Mouse (Mus musculus) embryo, embryonic 10.5 days (tissue): ENCODE results near the gene 6330409D20Rik.

Experiments used
- DNase-seq: peaks from one replicate; pipeline ENCODE4 v3.0.0-alpha.2; 2015; ENCODE audit warnings: low spot score

The 6330409D20Rik gene

DNA sequence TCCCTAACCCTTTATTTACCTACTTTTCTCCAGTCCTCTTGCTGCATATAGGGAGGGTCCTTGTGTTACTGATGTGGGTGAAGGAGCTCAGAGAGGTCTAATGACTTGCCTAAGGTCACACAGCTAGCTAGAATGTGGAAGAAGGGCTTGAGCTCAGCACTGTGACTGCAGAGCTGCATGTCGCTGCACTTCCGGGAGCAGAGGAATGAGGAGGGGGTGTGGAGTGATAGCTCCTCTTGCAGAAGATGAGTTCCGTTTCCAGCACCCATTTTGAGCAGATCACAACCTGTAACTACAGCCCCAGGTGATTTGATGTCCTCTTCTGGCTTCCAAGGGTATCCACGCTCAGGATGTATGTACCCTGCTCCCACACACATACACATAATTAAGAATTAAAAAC lies 16.7 kb downstream of the 6330409D20Rik start:
- DNase-seq, result no peak

DNA sequence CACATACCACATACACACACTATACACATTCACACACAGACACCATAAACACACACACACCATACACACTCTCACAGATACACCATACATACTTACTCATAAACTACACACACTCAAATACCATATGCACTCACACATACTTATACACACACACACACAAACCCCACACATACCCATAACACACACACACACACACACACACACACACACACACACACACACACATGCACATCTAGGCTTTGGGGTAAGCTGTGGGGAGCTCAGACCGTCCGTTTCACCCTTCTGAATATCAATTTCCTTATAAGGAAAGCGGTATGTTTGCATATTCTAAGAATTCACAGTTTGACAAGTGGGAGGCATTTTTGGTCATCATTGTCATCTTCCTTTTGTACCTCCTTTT lies 18.2 kb downstream of the 6330409D20Rik start:
- no peak for DNase-seq

GRCm38 (mm10) chr2:32722046-32722445 lies 18.8 kb downstream of the 6330409D20Rik start:
- DNase-seq, result no peak

DNA sequence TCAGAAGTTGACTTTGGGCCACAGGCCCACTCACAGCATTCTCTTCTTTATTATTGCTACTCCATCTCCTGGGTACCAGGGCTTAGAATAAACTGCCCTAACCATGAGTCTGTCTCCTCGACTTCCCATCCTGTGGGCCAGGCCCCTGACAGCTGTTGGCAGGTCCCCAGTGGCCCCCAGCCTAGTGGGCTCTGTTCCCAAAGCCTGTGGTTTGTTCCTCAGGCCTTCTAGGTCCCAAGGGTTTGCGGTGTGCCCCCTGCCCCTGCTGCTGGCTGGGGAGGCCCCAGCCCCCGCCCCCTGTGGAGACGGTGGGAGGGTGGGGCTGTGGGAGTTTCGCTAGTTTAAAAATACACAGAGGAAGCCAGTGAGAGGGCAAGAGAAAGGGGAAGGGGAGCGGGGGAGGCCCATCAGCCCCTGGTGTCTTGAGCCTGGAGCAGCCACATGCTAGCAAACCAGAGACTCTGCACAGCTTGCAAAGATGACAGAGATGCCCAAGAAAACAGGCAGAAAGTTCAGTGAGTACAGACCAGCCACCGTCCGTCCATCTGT lies 20.1 kb downstream of the 6330409D20Rik start, which contains the start of gene Sh2d3c:
TSS of gene Sh2d3c (plus strand) at position 375 of the 549 bp plus-strand sequence.
- DNase-seq, result no peak

DNA sequence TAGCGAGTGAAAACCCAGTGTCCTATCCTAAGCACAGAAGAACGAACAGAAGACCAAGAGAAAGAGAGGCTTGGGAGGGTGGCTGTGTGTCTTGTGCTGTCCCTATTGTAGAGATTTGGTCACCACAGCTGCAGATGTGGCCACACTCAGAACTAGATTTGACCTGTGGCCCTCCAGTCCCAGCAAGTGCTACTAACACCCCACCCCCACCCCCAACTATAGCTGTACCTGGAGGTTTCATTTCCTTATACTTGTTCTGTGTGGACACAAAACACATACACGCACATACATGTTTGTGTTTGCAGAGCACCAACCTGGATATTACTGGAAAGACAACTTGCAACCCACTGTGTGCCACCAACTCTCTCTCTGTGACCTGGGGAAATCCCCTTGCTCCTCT lies 20.8 kb downstream of the 6330409D20Rik start:
- DNase-seq, result no peak

DNA sequence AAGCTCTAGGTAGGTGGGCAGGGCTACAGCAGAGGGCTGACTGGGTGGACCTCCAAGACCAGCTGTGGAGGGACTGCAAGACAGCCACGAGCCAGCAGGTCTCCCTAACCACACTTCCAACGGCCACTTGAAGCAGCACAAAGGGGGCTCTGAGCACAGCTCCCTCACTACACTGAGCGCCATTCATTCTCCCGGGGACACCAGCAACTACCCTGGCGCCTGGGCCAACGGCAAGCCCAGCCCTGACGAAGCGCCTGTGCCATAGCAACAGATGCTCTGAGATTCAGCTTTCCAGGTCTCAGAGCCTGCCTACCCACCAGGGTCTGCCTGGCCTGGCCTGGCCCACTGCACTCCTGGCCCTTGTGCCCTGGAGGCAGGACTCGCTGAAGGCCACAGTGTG lies 22.1 kb downstream of the 6330409D20Rik start:
- no peak for DNase-seq

- DNase-seq, result no peak
These were observed 25.8 kb downstream of the 6330409D20Rik start for GRCm38 (mm10) chr2:32714987-32715425.

GRCm38 (mm10) chr2:32714117-32714986 lies 26.5 kb downstream of the 6330409D20Rik start:
- DNase-seq, result no peak

- DNase-seq, result peak; percentile 93
These were observed 27.6 kb downstream of the 6330409D20Rik start, which contains the start of gene Cdk9 for GRCm38 (mm10) chr2:32712934-32713817. Gene Cdk9 (minus strand): TSS chr2:32713076.

GRCm38 (mm10) chr2:32712586-32712933 lies 28.3 kb downstream of the 6330409D20Rik start:
- DNase-seq, result peak; percentile 94

GRCm38 (mm10) chr2:32712108-32712551 lies 28.7 kb downstream of the 6330409D20Rik start:
- DNase-seq, result peak; percentile 67

DNA sequence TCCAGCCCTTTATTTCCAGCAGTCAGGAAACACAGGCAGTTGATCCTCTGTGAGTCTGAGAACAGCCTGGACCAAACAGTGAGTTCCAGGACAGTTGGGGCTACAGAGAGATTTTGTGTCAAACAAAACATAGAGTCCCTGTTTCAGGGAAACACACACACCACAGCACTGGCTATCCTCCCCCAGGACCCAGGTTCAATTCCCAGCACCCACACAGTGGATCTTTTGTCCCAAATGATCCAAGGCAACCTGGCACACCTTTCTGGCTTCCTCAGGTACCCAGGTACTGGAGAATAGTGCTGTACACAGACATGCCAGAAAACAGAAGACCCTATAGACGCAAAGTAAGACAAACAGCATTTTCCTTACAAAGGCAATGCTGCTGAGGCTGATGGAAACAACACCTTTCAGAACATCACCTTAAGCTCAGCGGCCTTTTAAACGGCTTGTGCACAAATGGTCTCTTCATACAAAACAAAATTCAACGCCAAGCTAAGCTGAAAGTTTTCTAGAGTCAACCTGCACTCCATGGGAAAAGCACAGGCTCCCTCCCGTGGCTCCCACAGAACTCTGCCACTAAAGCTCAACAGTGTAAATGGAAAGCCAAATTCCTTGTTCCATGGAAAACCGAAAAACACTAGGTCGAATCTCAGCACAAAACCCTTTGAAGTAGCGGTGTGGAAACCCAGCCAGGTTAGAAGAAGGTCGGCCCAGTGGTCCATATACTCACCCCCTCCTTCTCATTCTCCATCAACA lies 29.3 kb downstream of the 6330409D20Rik start:
- DNase-seq, result no peak

DNA sequence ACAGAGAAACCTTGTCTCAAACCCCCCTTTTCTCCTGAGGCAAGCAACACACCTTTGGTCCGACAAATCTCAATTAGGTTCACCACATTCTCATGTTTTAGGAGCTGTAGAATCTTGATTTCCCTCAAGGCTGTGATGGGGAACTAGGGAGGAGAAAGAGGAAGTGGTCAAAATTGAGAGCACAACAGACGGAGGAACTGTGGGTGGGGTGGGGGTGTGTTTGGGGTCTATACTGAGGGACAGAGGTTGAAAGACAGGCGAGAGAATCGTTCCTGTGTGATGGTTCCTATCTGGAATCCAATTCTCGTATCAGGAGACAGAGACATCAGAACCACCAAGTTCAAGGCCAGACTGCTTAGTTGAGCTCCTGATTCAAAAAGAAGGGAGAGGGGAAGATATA lies 30.4 kb downstream of the 6330409D20Rik start:
- no peak for DNase-seq

DNA sequence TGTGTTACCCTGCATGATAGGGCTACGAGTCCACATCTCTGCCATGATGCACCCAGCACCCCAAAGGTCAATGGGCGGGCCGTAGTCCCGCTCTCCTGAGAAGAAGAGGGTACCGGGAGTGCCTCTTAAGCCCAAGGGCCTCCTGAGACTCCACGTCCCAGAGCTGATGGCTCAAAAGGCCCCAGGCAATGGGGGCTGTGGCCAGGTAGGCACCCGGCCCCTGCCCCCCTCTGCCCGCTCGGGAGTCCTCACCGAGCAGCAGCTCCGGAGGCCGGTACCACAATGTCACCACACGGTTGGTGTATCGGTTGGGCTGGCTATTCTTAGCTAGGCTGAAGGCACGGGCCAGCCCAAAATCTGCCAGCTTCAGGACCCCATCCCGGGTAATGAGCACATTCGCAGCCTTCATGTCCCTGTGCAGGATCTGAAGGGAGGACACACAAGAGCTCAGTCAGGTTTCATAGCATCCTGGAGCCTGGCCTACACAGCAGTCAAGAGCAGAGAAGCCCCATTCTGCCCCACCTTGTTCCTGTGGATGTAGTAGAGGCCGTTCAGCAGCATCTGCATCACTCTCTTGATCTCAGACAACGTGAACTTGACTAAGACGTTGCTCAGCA lies 31.2 kb downstream of the 6330409D20Rik start:
- no peak for DNase-seq

- peak; percentile 83 for DNase-seq
These were observed 32.2 kb downstream of the 6330409D20Rik start for GRCm38 (mm10) chr2:32708643-32709042.

GRCm38 (mm10) chr2:32706971-32707370 lies 33.8 kb downstream of the 6330409D20Rik start:
- DNase-seq, result no peak

DNA sequence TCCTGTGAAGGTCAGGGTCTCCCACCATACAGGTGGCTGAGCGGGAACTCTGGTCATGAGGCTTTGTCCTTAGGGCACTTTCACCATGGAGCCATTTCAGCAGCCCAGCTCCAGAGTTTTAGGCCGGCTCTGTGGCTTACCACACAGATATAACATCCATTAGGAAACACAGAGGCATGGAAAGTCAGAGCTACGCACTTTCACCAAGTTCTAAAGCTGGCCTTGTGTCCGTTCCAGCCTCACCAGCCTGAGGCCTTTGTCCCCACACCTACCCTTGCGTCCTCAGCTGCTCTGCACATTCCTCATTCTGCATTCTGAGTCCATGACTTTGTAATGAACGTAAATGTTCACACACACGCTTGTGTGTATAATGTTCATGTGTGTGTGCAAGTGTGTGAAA lies 35.8 kb downstream of the 6330409D20Rik start:
- no peak for DNase-seq

DNA sequence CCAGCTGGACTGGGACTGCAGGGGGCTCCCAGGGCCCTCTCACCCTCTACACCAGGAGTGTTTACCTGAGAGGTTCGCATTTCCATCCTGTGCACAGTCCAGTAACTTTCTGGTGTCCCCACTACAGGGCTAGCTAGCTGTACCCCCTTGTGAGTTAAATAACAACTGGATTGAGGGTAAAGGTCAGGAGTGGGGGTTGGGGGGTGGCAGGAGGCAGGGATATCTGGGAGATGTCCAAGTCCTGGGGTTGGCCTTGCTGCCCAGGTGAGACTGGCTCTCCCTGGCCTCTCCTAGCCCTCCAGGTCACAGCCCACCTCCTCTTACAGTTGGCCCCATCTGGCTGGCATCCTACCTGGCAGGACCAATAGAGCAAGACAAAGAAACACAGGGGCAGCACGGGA lies 36.8 kb downstream of the 6330409D20Rik start, which contains the start of gene Fpgs:
TSS of gene Fpgs (minus strand) at position 125 of the 401 bp plus-strand sequence.
- DNase-seq, result no peak

GRCm38 (mm10) chr2:32703046-32703445 lies 37.8 kb downstream of the 6330409D20Rik start:
- DNase-seq, result no peak

DNA sequence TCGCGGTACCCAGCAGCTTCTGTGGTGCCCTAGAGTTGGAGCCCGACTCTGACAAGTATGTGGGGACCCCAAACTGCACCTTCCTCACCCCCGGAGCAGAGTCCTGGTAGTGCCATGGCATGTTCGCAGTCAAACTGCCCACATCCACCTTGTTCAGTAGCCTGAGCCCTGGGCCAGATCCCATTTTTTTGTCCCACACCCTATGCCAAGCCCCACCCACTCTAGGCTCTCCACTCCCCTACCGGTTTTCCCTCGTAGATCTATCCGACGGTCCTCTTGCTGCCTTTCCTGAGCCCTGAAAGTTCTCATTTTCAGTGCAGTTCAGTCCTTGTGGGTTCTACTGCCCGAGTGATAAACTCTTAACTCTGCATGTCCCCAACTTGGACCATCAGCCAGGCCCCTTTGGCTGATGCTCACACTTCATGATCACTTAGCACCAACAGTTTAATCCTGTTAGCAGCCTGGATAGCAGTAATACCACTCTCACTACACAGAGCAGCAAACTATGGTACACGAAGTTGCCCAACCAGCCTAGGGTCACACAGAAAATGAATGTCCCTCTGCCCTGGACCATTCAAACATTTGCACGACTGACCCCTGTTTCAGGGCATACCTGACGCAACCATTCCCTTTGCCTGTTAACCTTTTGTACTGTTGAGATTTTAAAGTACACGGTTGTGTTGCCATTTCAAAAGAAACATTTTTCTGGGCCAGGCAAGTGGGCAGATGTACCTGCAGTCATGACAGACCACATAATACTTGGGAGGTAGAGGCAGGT lies 39.7 kb downstream of the 6330409D20Rik start:
- no peak for DNase-seq
